ENCODE assay signal across 19 mouse cellular contexts in the genomic region with DNA sequence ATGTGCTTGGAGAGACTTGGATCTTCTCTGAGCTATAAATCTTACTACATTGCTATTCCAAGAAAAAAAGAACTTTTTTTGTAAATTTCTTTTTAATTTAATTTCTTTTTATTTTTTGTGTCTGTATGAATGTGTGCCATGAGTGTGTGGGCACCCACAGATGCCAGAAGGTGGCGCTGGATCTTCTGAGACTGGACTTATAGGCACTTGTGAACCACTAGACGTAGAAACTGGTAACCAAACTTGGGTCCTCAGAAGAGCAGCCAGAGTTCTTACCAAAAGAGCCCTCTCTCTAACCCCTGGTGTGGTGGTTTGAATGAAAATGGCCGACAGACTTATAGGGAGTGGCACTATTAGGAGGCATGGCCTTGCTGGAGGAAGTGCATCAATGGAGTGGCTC. TPM values are rescaled to one million over a fixed set of nuclear protein-coding genes. Genes with fewer than 3 reads are reported as not detected.
DNase-seq lines count a peak whose midpoint lies in the region; ATAC-seq and TF ChIP-seq lines count a peak whose summit lies in the region.
"Had no signal": no experiment of that assay in that cellular context is flagged by ENCODE, and none has a peak within 500 bp of the region (broad histone marks: within the 10 kb centered on the region; RNA-seq: fewer than 3 reads in every experiment).

No protein-coding gene starts in this region.

- no peak for ATAC-seq in hindbrain, embryonic 14.5 days (ENCODE audit: low FRiP score)
- ATAC-seq: activated CD4-positive, CD25-positive, alpha-beta regulatory T cell, adult 4 months; forebrain, embryonic 16.5 days had no signal

- no peaks in the 10 kb centered on the region for H3K4me1 ChIP-seq in ES-Bruce4 (ENCODE audit: control insufficient read depth, insufficient read depth, low read length)
- H3K4me1 ChIP-seq in hindbrain, embryonic 14.5 days (replicated peaks; ENCODE audit: control insufficient read depth, insufficient read depth, low read length) = no peaks in the 10 kb centered on the region
- H3K4me1 ChIP-seq: embryonic facial prominence, embryonic 13.5 days; forebrain, embryonic 12.5 days; heart, embryonic 12.5 days; hindbrain, embryonic 10.5 days; hindbrain, embryonic 15.5 days had no signal

- no peak overlapping the region for H3K9ac ChIP-seq in ES-Bruce4 (ENCODE audit: low read depth, poor library complexity, severe bottlenecking)
- no peak overlapping the region for H3K9ac ChIP-seq in hindbrain, embryonic 14.5 days
- H3K9ac ChIP-seq: embryonic facial prominence, embryonic 13.5 days; forebrain, embryonic 12.5 days; heart, embryonic 12.5 days; hindbrain, embryonic 15.5 days had no signal

- no peaks in the 10 kb centered on the region for H3K27me3 ChIP-seq in ES-Bruce4 (ENCODE audit: control insufficient read depth, insufficient read depth, low read length, poor library complexity, severe bottlenecking)
- no peaks in the 10 kb centered on the region for H3K27me3 ChIP-seq in hindbrain, embryonic 14.5 days (ENCODE audit: control insufficient read depth, insufficient read depth, low read length)
- H3K27me3 ChIP-seq: embryonic facial prominence, embryonic 13.5 days; forebrain, embryonic 12.5 days; heart, embryonic 12.5 days; hindbrain, embryonic 15.5 days had no signal

- peak; percentile 15; the same call in 1 of the 2 replicates for TF ChIP-seq CTCF in layer of hippocampus, adult 2 months (conservative IDR thresholded peaks at IDR 0.05)
- peak; percentile 35 for TF ChIP-seq CTCF in ES-Bruce4 (IDR thresholded peaks at IDR 0.05; ENCODE audit: low read depth, low read length)

- H3K9me3 ChIP-seq in ES-Bruce4 (replicated peaks; ENCODE audit: control insufficient read depth, insufficient read depth, low read length, poor library complexity, severe bottlenecking) = no peaks in the 10 kb centered on the region
- no peaks in the 10 kb centered on the region for H3K9me3 ChIP-seq in hindbrain, embryonic 14.5 days (ENCODE audit: control insufficient read depth, low read length)
- H3K9me3 ChIP-seq: embryonic facial prominence, embryonic 13.5 days; forebrain, embryonic 12.5 days; hindbrain, embryonic 10.5 days; hindbrain, embryonic 15.5 days had no signal

- TF ChIP-seq POLR2A in ES-Bruce4 (IDR thresholded peaks at IDR 0.05; ENCODE audit: insufficient read depth, low read length) = no peak

- no peaks in the 10 kb centered on the region for H3K36me3 ChIP-seq in ES-Bruce4 (ENCODE audit: control insufficient read depth, insufficient read depth, low read length, poor library complexity, severe bottlenecking)
- H3K36me3 ChIP-seq in hindbrain, embryonic 14.5 days (replicated peaks; ENCODE audit: control insufficient read depth, insufficient read depth) = no peaks in the 10 kb centered on the region
- H3K36me3 ChIP-seq: embryonic facial prominence, embryonic 13.5 days; forebrain, embryonic 12.5 days; heart, embryonic 12.5 days; hindbrain, embryonic 10.5 days; hindbrain, embryonic 15.5 days had no signal

- H3K4me2 ChIP-seq in hindbrain, embryonic 14.5 days (replicated peaks) = no peak overlapping the region
- H3K4me2 ChIP-seq: embryonic facial prominence, embryonic 13.5 days; forebrain, embryonic 12.5 days; heart, embryonic 12.5 days; hindbrain, embryonic 15.5 days had no signal

- no peak for TF ChIP-seq EP300 in ES-Bruce4 (IDR thresholded peaks at IDR 0.05; ENCODE audit: insufficient read depth, low read depth, low read length)

- 77% methylated on average over 3 of the region's 3 CpGs for WGBS in hindbrain, embryonic 14.5 days

- DNase-seq in layer of hippocampus, adult 2 months (ENCODE audit: low spot score in 2 of 2) = no peak
- no peak for DNase-seq in layer of hippocampus, postnatal 10 days (ENCODE audit: low spot score in 2 of 2)
- DNase-seq in R1 (ENCODE audit: low read depth, low spot score) = peak; percentile 72
- DNase-seq in lung, adult 18-20 months = no peak
- no peak for DNase-seq in retina, postnatal 1 day
- no peak for DNase-seq in hindbrain, embryonic 14.5 days (ENCODE audit: low spot score)
- DNase-seq: adrenal gland, postnatal 14 days; cerebellum, adult 11-12 months; cerebellum, adult 9-10 months; cerebellum, postnatal 36 days; gastrocnemius, postnatal 14 days had no signal

- H3K4me3 ChIP-seq in layer of hippocampus, adult 2 months = no peak overlapping the region
- no peak overlapping the region for H3K4me3 ChIP-seq in ES-Bruce4 (ENCODE audit: low read depth, low read length)
- H3K4me3 ChIP-seq in hindbrain, embryonic 14.5 days (replicated peaks; ENCODE audit: low read length) = no peak overlapping the region
- H3K4me3 ChIP-seq: embryonic facial prominence, embryonic 13.5 days; forebrain, embryonic 12.5 days; heart, embryonic 12.5 days; hindbrain, embryonic 10.5 days; hindbrain, embryonic 15.5 days had no signal

- no peak overlapping the region for H3K27ac ChIP-seq in layer of hippocampus, adult 2 months
- H3K27ac ChIP-seq in ES-Bruce4 (ENCODE audit: insufficient read depth, low read length) = no peak overlapping the region
- no peak overlapping the region for H3K27ac ChIP-seq in hindbrain, embryonic 14.5 days
- H3K27ac ChIP-seq: embryonic facial prominence, embryonic 13.5 days; forebrain, embryonic 12.5 days; hindbrain, embryonic 10.5 days; hindbrain, embryonic 15.5 days had no signal

RNA-seq across cellular contexts. Expression of a gene that starts 15.9 kb away (rescaled TPM):
- 10 to 100 TPM; 13.4 TPM for total RNA-seq in layer of hippocampus, adult 2 months (2021)
- total RNA-seq in layer of hippocampus, postnatal 10 days (2021) = 10 to 100 TPM; 12.2 to 13.1 TPM
- 2.3 and 2.4 TPM in 2 replicates for polyA plus RNA-seq in ES-Bruce4 (2011; ENCODE audit: insufficient read depth, insufficient read length, low read depth, missing spikeins)
- 18.7 and 19.8 TPM in 2 replicates for polyA plus RNA-seq in hindbrain, embryonic 14.5 days (2014; fragmentation: Nextera tagmentation; extraction: Ambion mirVana)
- polyA plus RNA-seq: activated CD4-positive, CD25-positive, alpha-beta regulatory T cell, adult 4 months had no signal

RNA-seq across cellular contexts. Expression of a gene that starts 30.6 kb away (rescaled TPM):
- total RNA-seq in layer of hippocampus, adult 2 months (2021) = 10 to 100 TPM; 47.4 to 49.8 TPM
- 10 to 100 TPM; 46.5 to 51.3 TPM for total RNA-seq in layer of hippocampus, postnatal 10 days (2021)
- polyA plus RNA-seq in ES-Bruce4 (2011; ENCODE audit: insufficient read depth, insufficient read length, low read depth, missing spikeins) = 61.0 and 61.2 TPM in 2 replicates
- polyA plus RNA-seq in hindbrain, embryonic 14.5 days (2014; fragmentation: Nextera tagmentation; extraction: Ambion mirVana) = 46.4 and 49.0 TPM in 2 replicates
